Mouse (Mus musculus) liver (tissue): ENCODE measurements around the gene Sh3pxd2b.
A peak's percentile ranks its signal among the peaks of the same experiment; 100 is the strongest.

Experiments
- DNase-seq: peaks from one replicate; pipeline ENCODE4 v3.0.0-alpha.2; 2020; ENCODE audit warnings: mixed read lengths

Sh3pxd2b gene

GRCm38 (mm10) chr11:32340476-32341473, 6.8 kb upstream of the Sh3pxd2b start:
- DNase-seq: peak; percentile 62

DNA sequence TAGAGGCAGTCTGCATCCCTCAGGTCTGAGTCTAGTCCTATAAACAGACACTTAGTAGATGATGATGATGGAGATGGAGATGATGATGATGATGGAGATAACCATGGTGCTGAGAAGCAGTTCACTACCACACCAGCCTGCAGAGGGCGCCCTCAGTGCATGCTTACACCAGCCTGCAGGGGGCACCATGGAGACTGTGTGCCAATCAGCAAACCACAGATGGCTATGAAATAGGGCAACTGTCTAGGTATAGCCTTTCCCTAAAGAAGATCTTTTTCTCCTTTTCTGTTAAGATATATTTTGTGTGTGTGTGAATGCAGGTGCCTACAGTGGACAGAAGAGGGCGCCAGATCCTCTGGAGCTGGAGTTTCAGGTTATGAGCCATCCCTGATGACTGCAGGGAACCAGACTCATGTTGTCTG, 4.8 kb upstream of the Sh3pxd2b start:
- DNase-seq: peak; percentile 60

DNA sequence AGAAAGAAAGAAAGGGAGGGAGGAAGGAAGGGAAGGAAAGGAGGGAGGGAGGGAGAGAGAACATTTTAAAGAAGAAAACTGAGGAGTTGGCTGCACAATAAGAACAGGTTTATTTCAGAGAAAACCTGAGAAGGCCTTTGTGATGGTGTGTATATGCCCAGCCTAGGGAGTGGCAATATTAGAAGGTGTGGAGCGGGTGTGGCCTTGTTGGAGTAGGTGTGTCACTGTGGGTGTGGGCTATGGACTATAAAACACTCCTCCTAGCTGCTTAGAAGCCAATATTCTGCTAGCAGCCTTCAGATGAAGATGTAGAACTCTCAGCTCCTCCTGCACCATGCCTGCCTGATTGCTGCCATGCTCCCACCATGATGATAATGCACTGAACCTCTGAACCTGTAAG, 4.3 kb upstream of the Sh3pxd2b start:
- DNase-seq: no peak

- DNase-seq: no peak
These were observed 1.9 kb upstream of the Sh3pxd2b start for GRCm38 (mm10) chr11:32345504-32346297.

GRCm38 (mm10) chr11:32347264-32347606, 385 bp upstream of the Sh3pxd2b start:
- DNase-seq: no peak

- no peak for DNase-seq
These were observed 1.0 kb downstream of the Sh3pxd2b start for GRCm38 (mm10) chr11:32348433-32349283.

GRCm38 (mm10) chr11:32349284-32349953, 1.8 kb downstream of the Sh3pxd2b start:
- DNase-seq: no peak

GRCm38 (mm10) chr11:32352946-32353345, 5.3 kb downstream of the Sh3pxd2b start:
- DNase-seq: no peak

DNA sequence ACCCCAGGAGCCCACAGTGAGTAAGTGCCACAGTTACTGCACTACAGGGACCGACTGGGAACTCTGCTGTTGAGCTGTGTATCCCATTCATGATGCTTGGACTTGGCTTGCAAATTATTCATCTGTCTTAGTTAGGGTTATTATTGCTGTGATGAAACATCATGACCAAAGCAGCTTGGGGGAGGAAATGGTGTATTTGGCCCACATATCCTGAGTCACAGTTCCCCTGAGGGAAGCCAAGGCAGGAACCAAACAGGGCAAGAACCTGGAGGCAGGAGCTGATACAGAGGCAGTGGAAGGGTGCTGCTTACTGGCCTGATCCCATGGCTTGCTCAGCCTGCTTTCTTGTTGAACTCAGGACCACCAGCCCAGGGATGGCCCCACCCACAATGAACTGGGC, 7.8 kb downstream of the Sh3pxd2b start:
- DNase-seq: no peak

DNA sequence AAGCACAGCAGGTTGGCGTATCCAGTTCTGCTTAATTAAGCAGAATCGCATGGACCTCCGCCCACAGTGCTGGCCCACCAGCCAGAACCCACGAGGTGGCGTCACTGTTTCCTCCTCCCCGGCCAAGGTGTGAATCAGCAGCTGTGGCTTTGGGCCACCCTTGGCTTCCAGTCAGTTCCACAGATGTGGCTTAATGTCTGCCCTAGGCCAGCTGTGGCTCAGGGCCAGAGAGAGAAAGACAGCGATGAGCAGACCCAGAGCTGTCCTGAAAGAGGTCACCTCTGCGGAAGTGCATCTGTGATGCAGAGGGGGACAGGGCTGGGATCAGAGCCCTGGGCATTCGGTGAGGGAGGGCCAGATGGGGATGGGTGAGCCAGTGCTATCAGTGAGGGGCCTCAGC, 10.1 kb downstream of the Sh3pxd2b start:
- no peak for DNase-seq

DNA sequence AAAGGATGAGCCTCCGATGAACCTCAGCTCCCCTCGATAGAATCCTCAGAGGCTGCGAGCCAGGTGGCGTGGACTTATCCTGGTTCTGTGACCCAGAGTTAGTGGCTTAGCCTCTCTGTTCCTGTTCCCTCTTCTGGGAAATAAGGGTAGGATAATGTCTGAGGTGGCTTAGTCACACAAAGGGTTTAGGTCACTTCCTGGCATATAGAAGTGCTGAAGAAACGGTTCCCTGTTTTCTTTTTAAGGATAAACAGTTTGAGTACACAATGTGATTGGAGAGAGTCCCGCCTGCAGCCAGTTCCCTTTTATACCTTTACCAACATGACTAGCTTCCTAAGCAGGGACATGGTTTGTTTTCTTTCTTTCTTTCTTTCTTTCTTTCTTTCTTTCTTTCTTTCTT, 10.8 kb downstream of the Sh3pxd2b start:
- DNase-seq: no peak

- DNase-seq: no peak
These were observed 11.9 kb downstream of the Sh3pxd2b start for GRCm38 (mm10) chr11:32359566-32359965.

DNA sequence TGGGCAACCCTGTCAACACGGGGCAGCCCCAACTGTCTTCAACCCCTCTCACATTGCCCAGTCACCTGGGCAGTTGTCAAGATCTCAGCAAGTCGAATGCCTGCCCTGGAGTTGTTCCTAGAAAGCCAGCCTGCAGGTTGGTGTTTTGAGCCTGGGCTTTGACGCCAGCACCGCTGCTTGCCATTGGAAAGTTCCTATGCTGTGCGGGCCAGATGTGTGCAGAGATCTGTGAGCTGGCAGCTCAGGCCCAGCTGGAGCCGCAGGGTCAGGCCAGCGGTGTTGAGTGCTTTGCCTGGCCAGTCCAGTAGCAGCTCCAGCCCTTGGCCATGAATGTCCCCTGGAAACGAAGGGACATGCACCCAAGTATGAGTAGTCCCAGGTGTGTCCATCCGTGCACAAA, 14.2 kb downstream of the Sh3pxd2b start:
- DNase-seq: no peak

DNA sequence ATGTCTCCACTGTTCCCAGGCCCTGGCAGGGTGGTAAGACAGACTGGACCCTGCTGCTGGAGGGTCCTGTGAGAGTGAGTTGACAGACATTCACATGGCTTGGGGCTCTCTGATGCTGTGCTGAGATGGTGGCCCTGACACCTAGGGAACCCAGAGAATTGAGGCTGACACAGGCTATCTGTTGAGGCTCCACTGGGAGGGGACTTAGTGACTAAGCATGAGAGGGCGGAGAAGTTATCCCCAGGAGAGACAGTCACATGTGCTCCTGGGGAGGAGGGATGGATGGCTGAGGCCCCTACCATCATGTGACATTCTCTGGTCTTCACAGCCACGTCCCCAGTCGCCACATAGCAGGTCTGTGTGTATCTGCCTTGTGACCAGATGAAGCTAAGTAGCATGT, 15.6 kb downstream of the Sh3pxd2b start:
- no peak for DNase-seq

DNA sequence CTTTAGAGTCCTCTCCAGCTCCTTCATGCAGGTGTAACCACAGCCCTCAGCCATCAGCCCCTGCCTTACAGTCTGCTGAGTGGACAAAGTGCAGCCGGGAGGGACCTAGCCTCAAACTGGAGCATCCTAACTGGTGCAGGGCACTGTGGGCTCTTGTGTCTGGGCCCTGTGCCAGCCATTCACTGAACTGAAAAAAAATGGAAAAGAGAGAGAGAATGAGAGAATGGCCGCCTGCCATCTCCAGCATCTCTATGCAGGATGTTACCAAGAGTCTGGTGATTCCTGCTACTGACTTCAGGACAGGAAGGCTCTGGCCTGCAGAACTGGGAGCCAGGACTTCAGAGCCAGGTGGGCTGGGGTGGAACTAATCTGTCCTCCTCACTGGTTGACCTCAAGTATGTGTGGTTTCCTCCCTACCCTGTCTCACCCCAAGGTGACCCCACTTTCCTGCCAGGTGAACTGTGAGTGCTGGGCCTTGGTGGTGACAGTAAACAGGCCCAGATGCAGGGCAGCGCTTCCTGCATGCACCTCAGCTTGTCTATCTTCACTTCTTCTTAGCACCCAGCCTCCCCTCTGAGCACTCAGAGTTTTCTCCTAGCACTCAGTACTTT, 16.1 kb downstream of the Sh3pxd2b start:
- no peak for DNase-seq

DNA sequence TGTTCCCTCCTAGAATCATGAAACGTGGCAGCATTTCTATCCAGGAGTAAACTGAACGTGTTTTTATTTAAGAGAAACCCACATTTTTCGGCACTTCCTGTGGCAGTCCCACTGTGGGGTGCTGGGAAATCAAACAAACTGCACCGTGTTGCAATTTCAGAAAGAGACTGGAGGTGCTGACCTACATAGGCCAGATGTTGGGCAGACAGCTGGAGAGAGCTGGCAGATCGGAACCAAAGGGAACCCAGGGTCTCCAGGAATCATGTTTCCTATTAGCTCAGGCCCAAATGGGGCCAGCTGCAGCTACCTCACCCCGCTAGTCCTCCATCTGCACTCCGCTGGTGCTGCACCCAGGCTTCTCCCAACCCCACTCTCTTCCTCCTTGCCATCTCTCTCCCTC, 16.8 kb downstream of the Sh3pxd2b start:
- no peak for DNase-seq

- DNase-seq: no peak
These were observed 17.9 kb downstream of the Sh3pxd2b start for GRCm38 (mm10) chr11:32365498-32365897.

- DNase-seq: no peak
These were observed 19.4 kb downstream of the Sh3pxd2b start for GRCm38 (mm10) chr11:32367056-32367455.

DNA sequence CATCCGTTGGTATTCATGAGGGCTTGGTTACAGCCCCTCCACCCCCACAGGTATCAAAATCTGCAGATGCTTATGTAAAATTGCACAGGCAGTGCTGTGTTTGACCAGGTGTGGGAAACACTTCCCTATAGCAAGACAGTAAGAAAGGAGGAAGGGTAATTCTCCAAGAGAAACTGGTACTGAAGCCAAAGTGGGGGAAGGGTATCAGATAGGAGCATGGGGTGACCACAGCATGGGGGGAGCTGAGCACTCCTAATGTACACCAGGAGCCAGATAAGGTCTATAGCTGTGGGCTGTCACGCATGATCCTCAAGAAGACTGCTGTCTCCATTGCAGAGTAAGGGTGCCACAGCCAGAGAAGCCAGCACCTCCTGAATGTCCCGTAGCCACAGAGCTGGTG, 21.4 kb downstream of the Sh3pxd2b start:
- DNase-seq: no peak

DNA sequence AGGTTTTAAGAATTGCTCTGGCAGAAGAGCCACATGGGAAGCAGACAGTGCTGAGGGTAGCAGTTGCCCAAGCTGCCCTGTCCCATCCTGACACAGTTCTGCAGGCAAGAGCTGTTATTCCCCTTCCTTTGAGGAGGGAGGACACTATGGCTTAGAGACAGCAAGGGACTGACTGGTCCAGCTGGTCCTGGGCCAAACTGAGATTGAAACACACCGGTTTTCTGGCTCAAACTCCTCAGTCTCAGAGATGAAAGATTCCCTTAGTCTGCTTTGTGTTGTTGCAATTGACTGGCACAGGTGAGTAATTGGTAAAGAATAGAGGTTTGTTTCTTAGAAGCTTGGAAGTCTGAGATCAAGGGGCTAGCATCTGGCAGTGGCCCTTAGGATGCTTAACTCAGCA, 23.3 kb downstream of the Sh3pxd2b start:
- DNase-seq: no peak

DNA sequence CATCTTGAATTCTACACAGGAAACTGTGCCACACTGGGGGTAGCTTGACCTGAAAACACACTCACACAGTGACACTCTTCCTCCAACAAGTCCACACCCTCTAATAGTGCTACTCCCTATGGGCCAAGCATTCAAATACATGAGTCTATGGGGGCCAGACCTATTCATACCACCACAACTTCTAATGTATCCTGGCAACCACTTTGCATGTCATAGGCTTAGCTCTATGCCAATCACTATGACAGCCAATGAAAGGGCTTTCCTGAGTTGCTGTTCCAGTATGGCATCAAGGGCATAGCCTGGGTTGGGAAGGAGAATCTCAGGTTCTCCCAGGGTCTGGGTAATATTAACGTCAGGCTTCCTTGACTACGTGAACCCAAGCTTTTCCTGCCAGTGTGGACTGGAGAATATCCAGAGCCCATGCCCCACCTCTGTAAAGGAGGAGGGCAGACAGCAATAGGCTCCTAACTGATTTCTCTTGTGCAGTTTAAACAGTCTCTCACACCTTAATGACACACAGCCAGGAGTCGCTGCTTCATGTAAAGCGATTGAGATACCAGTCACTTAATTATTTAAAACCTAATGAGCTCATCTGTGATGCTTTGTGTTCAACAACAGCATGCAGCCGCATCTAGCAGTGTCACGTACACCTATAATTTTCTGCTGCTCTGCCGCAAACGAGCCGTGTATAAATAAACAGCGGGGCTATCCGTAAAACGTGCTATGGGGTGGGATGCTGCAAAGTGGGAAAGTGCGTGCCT, 25.8 kb downstream of the Sh3pxd2b start:
- DNase-seq: no peak
